Mouse (Mus musculus): ENCODE results near the gene Gm4981. TPM values are rescaled to one million over a fixed set of nuclear protein-coding genes. Genes with fewer than 3 reads are reported as not detected.
"Not testable (repeated sequence)": the region's sequence is repeated elsewhere in the genome, so short reads cannot be mapped to it uniquely, and the experiment has no call there.

The Gm4981 gene
- not detected in 2 replicates for polyA plus RNA-seq (2015; fragmentation: Nextera tagmentation; extraction: Ambion mirVana)

DNA sequence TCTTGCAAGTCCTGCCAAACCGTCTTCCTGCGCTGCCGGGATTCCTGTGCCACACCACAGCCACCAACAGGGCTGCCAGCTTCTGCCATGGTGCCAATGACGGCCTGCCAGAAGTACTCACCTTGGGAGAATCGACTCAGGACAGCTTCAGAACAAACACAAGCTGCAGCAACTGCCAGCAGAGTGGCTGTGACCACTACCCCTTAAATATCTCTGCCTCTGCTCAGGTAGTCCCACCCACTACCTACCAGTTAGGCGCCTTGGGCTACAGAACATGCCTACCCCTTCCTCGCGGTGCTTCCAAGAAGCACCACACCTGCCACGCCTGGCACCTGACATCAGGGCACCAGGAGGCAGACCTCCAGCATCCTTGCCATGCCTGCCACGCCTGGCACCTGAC lies at the start of gene Gm4981:
Gene Gm4981, minus strand, starts transcription at position 89 of the 400 bp plus-strand sequence.
- H3K27ac ChIP-seq: no peak within 1 kb of the TSS
- H3K36me3 ChIP-seq: no peaks in the 10 kb centered on the region
- H3K4me3 ChIP-seq: no peak within 1 kb of the TSS
- no peaks in the 10 kb centered on the region for H3K27me3 ChIP-seq
- WGBS: 83% methylated on average over 10 of the region's 10 CpGs
- H3K4me2 ChIP-seq: no peak within 1 kb of the TSS
- peaks cover 14% of the 10 kb centered on the region; the same call in 1 of the 2 replicates for H3K9me3 ChIP-seq
- H3K9ac ChIP-seq: no peak within 1 kb of the TSS
- ATAC-seq (ENCODE audit: borderline replicate concordance, extremely low read depth, low FRiP score, low TSS enrichment): no peak
- H3K4me1 ChIP-seq: no peaks in the 10 kb centered on the region

DNA sequence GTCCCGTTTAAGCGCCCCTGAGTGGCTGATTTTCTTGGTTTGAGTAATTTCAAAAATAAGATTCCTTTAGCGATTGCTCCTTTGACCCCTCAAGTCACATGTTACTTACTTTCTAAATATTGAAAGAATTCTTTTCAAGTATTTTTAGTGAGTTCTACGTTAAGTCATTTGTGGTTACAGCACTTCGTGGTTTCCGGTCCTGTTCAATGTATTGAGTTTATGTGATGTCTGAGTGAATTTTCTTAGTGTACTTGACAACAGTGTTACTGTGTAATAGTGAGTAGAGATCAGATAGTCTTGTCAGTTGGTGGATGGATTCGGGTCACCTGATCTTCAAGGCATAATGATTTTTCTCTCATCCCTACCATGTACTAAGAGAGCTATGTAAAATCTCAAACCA lies 45.7 kb upstream of the Gm4981 start:
- no peaks in the 10 kb centered on the region for H3K4me1 ChIP-seq
- 90% methylated on average over 7 of the region's 7 CpGs for WGBS
- no peak for ATAC-seq (ENCODE audit: borderline replicate concordance, extremely low read depth, low FRiP score, low TSS enrichment)
- H3K27ac ChIP-seq: no peak overlapping the region
- H3K36me3 ChIP-seq: peaks cover 55% of the 10 kb centered on the region
- no peaks in the 10 kb centered on the region for H3K9me3 ChIP-seq
- no peaks in the 10 kb centered on the region for H3K27me3 ChIP-seq
- no peak overlapping the region for H3K4me2 ChIP-seq
- H3K9ac ChIP-seq: no peak overlapping the region
- no peak overlapping the region for H3K4me3 ChIP-seq

DNA sequence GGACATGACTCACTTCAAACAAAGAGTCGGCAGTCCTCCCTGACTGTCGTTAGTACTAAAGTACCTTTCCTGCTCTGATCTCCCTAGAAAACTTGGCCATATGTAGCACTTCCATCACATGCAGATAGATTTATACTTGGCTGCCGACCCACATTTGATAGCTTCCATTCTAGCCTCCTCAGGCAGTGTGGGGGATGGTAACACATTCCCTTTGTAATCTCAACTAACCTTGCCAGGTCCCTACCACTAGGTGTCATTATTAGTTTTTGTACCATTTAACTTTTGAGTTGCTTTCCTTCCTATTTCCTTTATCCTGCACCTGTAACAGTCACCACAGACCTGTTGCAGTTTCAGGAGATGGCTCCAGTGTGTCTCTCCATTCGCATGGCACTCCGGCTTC lies 22.0 kb upstream of the Gm4981 start:
- Histone ChIP-seq H3K4me3 (no peak overlapping the region), H3K9ac (no peak overlapping the region), H3K36me3 (peaks cover 30% of the 10 kb centered on the region), H3K27me3 (no peaks in the 10 kb centered on the region), H3K27ac (no peak overlapping the region), H3K4me2 (no peak overlapping the region), H3K4me1 (peaks cover 9% of the 10 kb centered on the region; the same call in 1 of the 2 replicates), H3K9me3 (no peaks in the 10 kb centered on the region)
- ATAC-seq (ENCODE audit: borderline replicate concordance, extremely low read depth, low FRiP score, low TSS enrichment): no peak
- WGBS: 50% methylated on average over 5 of the region's 5 CpGs

DNA sequence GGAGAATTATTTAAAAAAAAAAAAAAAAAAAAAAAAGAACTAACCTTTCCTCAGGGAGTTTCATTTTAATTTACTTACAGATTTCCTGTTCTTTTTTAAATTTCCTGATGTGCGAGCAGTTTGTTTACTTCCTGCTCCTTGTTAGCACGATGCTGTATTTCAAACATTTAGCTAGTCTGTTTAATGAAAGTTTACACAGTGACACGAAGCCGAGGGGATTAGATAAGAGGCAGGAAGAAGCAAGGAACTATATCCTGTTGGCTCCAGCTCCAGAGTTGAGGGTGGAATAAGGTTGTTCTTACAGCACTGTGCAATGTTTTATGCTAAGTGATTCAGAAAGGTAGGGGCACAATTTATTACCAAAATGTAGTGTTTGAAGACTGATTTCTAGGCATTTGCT lies 19.5 kb upstream of the Gm4981 start:
- WGBS: under 1% methylated on average over 4 of the region's 4 CpGs
- H3K36me3 ChIP-seq: peaks cover 19% of the 10 kb centered on the region
- H3K27ac ChIP-seq: peak overlapping the region; percentile 85
- H3K4me1 ChIP-seq: peaks cover 9% of the 10 kb centered on the region; the same call in 1 of the 2 replicates
- peak overlapping the region; percentile 73 for H3K4me3 ChIP-seq
- H3K9ac ChIP-seq: peak overlapping the region; percentile 65
- H3K27me3 ChIP-seq: no peaks in the 10 kb centered on the region
- H3K4me2 ChIP-seq: peak overlapping the region; percentile 55
- no peaks in the 10 kb centered on the region for H3K9me3 ChIP-seq
- ATAC-seq (ENCODE audit: borderline replicate concordance, extremely low read depth, low FRiP score, low TSS enrichment): no peak

DNA sequence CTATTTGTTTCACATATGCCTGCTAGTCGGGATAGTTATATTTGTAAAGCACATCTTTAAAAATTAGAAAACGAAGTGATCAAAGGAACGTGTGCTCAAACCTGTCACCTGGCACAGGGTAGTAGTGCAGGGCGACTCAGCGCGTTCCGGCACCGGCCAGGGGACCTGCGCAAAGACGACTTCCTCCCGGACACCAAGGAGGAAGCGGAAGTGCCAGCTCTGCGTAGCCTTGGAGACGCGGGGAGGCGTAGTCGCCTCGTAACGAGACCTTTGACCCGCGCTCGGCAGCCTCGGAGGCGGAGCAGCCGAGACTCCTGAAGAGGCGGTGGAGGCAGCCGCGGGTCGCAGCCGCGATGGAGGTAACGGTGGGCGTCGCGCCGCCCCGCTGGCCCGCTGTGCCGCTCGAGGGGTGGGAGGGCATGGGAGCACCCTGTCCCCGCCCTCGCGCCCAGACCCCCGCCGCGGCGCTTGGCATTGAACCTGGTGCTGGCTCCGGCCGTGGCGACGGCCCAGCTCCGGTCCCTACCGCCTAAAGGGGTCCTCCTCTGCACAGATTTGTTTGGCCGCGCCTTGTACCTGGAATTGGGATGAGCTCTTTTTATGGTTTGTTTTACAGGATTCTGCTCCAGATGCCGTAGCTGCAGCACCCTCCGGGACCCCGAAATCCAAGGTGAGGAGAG lies 18.9 kb upstream of the Gm4981 start, which contains the start of gene Gcc2:
Gene Gcc2, plus strand, starts transcription at position 285 of the 680 bp plus-strand sequence.
- WGBS: under 1% methylated on average over 58 of the region's 58 CpGs
- H3K4me1 ChIP-seq: peaks cover 9% of the 10 kb centered on the region; the same call in 1 of the 2 replicates
- peak within 1 kb of the TSS; percentile 73 for H3K4me3 ChIP-seq

DNA sequence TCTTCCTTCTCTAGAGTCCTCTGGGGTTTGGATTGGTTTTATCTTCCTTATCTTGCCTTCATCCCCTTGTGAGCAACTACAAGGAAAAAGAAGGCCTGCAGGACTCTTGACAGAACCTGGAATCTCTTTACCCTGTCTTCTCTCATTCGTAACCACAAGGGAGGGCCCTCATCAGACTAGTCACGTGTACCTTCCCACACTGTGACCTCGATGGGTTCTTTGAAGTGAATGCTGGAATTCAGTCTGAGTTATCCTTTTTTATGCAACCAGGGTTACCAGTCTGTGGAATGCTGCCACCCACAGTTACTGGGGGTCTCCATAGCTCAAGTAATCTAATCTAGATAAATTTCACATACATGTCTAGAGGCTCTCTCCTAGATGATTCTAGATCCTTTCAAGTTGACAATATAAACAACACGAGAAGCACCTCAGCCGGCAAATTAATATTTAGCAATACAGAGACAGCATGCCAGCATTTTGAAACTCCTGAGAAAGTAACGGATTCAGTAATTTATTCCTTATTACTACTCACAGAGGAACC lies 18.2 kb upstream of the Gm4981 start:
- peak; percentile 13; the same call in 1 of the 2 replicates for ATAC-seq (ENCODE audit: borderline replicate concordance, extremely low read depth, low FRiP score, low TSS enrichment)
- Histone ChIP-seq H3K4me1 (peaks cover 9% of the 10 kb centered on the region; the same call in 1 of the 2 replicates), H3K9me3 (no peaks in the 10 kb centered on the region), H3K4me3 (peak overlapping the region; percentile 73), H3K4me2 (peak overlapping the region; percentile 55), H3K27me3 (no peaks in the 10 kb centered on the region), H3K27ac (no peak overlapping the region), H3K36me3 (peaks cover 9% of the 10 kb centered on the region), H3K9ac (peak overlapping the region; percentile 65; the same call in 1 of the 2 replicates)
- 23% methylated on average over 6 of the region's 6 CpGs for WGBS

More for the DNA sequence above, 18.9 kb upstream of the Gm4981 start, which contains the start of gene Gcc2:
- ATAC-seq (ENCODE audit: borderline replicate concordance, extremely low read depth, low FRiP score, low TSS enrichment): peak; percentile 98
- peaks cover 16% of the 10 kb centered on the region for H3K36me3 ChIP-seq
- peak within 1 kb of the TSS; percentile 85 for H3K27ac ChIP-seq
- H3K4me2 ChIP-seq: peak within 1 kb of the TSS; percentile 55
- H3K9ac ChIP-seq: peak within 1 kb of the TSS; percentile 65
- no peaks in the 10 kb centered on the region for H3K9me3 ChIP-seq
- no peaks in the 10 kb centered on the region for H3K27me3 ChIP-seq

DNA sequence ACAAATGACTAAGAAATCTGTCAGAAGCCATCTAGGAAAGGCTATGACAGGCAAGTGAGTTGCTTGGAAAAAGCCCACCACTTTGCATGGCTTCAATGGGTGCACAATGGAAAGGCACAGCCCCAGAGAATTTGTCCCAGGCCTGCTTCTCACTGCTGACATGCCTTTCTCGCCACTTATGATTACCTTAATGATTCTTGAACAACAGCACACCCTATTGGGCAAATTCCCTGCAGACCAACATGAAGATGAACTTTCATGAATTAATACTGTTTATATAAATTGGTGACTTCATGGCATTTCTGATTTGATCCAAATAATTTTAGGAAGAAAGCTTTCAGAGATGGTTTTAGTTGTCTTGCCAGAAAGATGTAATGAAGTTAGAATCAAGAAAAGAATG lies 13.0 kb upstream of the Gm4981 start:
- 26% methylated on average over 1 of the region's 1 CpGs for WGBS
- Histone ChIP-seq H3K9ac (no peak overlapping the region), H3K4me3 (no peak overlapping the region), H3K9me3 (no peaks in the 10 kb centered on the region), H3K27ac (no peak overlapping the region), H3K36me3 (no peaks in the 10 kb centered on the region), H3K4me1 (peaks cover under 1% of the 10 kb centered on the region; the same call in 1 of the 2 replicates), H3K4me2 (no peak overlapping the region), H3K27me3 (no peaks in the 10 kb centered on the region)
- ATAC-seq (ENCODE audit: borderline replicate concordance, extremely low read depth, low FRiP score, low TSS enrichment): no peak

DNA sequence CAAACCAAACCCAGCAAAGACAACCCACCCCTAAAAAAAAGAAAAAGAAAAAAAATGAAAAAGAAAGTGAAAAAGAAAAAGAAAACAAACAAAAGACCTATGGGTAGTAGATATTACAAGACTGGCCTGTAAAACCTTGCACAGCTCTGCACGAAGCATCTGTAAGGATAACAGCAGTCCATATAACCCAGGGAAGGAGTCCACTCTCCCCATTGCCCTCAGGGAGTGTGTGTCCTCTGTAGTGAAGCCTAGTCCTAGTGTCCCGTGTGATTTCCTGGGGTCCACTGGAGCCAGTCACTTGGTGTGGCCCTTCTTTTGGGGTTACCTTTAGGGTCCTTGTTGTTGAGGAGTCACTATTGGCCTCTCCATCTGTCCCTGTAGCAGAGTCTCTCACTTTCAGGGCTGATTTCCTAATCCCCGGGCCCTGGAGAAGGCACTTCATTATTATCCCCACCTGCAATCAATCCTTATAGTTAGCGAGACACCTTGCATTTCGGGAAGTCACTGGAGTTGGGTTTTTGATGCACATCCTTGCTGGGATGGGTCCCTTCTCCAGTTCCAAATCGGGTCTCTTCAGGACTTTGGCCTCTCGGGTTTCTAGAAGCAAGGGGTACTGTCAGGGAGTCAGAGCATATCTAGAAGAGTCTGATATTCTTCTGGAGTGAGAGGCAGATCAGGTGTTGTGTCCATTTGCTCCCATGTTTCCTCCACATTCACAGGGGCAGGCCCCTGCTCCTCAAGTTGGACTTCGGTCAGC lies 2.7 kb upstream of the Gm4981 start:
- WGBS: 80% methylated on average over 8 of the region's 8 CpGs

DNA sequence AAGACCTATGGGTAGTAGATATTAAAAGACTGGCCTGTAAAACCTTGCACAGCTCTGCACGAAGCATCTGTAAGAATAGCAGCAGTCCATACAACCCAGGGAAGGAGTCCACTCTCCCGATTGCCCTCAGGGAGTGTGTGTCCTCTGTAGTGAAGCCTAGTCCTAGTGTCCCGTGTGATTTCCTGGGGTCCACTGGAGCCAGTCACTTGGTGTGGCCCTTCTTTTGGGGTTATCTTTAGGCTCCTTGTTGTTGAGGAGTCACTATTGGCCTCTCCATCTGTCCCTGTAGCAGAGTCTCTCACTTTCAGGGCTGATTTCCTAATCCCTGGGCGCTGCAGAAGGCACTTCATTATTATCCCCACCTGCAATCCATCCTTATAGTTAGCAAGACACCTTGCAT lies 1.5 kb downstream of the Gm4981 start:
- not testable (repeated sequence) for ATAC-seq (ENCODE audit: borderline replicate concordance, extremely low read depth, low FRiP score, low TSS enrichment); H3K9ac ChIP-seq; H3K27me3 ChIP-seq; H3K4me3 ChIP-seq; H3K36me3 ChIP-seq; H3K27ac ChIP-seq; H3K4me2 ChIP-seq; H3K4me1 ChIP-seq
- WGBS: 68% methylated on average over 4 of the region's 4 CpGs
- H3K9me3 ChIP-seq: peaks cover 18% of the 10 kb centered on the region; the same call in 1 of the 2 replicates

More for the DNA sequence above, 2.7 kb upstream of the Gm4981 start:
- H3K27ac ChIP-seq, H3K36me3 ChIP-seq, H3K4me1 ChIP-seq, H3K9me3 ChIP-seq, H3K27me3 ChIP-seq, H3K9ac ChIP-seq, H3K4me3 ChIP-seq, H3K4me2 ChIP-seq: not testable (repeated sequence)
- peak; percentile 87 for ATAC-seq (ENCODE audit: borderline replicate concordance, extremely low read depth, low FRiP score, low TSS enrichment)

DNA sequence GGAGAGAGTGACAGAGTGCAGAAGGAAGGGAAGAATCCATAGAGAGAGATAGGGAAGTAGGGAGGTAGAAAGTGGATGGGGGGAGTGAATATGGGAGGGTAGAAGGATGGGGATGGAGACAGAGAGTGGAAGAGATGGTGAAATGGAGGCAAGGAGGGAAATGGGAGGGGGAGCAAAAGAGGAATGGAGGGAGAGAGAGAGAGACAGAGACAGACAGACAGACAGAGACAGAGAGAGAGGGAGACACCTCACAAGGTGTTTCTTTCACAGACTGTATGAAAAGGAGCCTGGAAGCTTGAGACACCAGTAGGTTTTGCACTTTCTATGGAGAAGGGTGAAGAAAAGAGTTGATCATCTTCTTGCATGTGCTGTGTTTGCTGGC lies 2.8 kb downstream of the Gm4981 start:
- not testable (repeated sequence) for H3K36me3 ChIP-seq

DNA sequence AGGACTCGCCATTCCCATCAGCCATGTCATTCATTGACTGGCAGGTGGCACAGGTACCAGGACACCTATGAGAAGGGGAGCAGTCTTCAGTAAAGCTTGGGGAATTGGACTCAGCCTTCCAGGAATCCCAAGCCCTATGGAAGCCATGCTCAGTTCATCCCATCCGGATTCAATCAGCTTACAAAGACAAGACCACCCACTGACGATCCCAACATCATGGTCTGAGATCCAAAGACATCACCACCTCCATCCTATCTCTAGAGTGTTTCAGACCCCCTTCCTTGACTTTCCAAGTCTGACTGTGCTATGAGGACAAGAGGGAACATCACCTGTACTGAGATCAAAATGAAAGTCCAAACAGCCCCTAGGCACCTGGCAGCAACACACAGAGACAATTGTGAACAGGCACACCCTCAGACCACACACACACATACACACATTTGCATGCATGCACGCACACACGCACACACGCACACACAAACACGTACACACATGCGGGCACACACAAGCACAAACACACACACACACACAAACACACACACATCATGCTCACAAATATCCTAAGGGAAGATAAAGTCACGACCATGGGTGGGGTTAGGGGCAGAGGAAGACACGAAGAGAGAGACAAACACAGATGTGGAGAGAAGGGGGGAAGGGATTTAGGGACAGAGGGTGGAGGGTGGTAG lies 3.3 kb downstream of the Gm4981 start:
- peak; percentile 20 for ATAC-seq (ENCODE audit: borderline replicate concordance, extremely low read depth, low FRiP score, low TSS enrichment)
- not testable (repeated sequence) for H3K4me1 ChIP-seq, H3K36me3 ChIP-seq, H3K4me2 ChIP-seq, H3K27ac ChIP-seq, H3K27me3 ChIP-seq, H3K9ac ChIP-seq, H3K4me3 ChIP-seq
- WGBS: 75% methylated on average over 10 of the region's 10 CpGs
- peaks cover 18% of the 10 kb centered on the region; the same call in 1 of the 2 replicates for H3K9me3 ChIP-seq

More for the DNA sequence above, 2.8 kb downstream of the Gm4981 start:
- H3K27me3 ChIP-seq; H3K4me3 ChIP-seq; H3K9ac ChIP-seq; H3K27ac ChIP-seq; ATAC-seq (ENCODE audit: borderline replicate concordance, extremely low read depth, low FRiP score, low TSS enrichment); H3K4me2 ChIP-seq; H3K4me1 ChIP-seq: not testable (repeated sequence)
- peaks cover 18% of the 10 kb centered on the region; the same call in 1 of the 2 replicates for H3K9me3 ChIP-seq

Data from lung, embryonic 15.5 days (tissue).